Mouse (Mus musculus) bone marrow, adult 2 months (tissue): ENCODE measurements around the gene Sorcs1.

Experiments
- CTCF ChIP-seq: fragments of 200-500 bp; IDR thresholded peaks from 2 replicates; pipeline ENCODE4 v1.5.1; 2011; ENCODE audit warnings: low read length, control low read depth; ENCODE audit not compliant: control insufficient read depth, insufficient read depth
- POLR2A ChIP-seq: fragments of 200-500 bp; IDR thresholded peaks from 2 replicates; pipeline ENCODE4 v1.6.1; 2011; ENCODE audit warnings: low read depth, mild to moderate bottlenecking, control low read depth, low read length, borderline replicate concordance; ENCODE audit not compliant: control insufficient read depth

- TF ChIP-seq CTCF (no peak), POLR2A (no peak)
Observed at GRCm38 (mm10) chr19:50487768-50488167, 190.7 kb downstream of the Sorcs1 start.
